Mouse (Mus musculus) megakaryocyte progenitor cell, adult 5-6 weeks (primary cell): ENCODE results near the gene Daam1. TPM values are rescaled to one million over a fixed set of nuclear protein-coding genes. Genes with fewer than 3 reads are reported as not detected.

ENCODE experiments used
- ATAC-seq: replicated peaks from 2 replicates; pipeline ENCODE4 v1.8.0; 2016; ENCODE audit warnings: mild to moderate bottlenecking, moderate TSS enrichment, inconsistent platforms; ENCODE audit not compliant: poor library complexity
- total RNA-seq, 2 experiments: library from RNA; stranded (forward) in 1 of 2; stranded (reverse) in 1 of 2; fragments of 157-497, 149-512 nt in 1 of 2; fragments of 200-1000 nt in 1 of 2; gene quantifications; 2 replicates each; pipeline versions ENCODE4 v1.2.3 to v1.2.4; 2015 to 2017

Gene Daam1
- total RNA-seq, 2 experiments from 2014 or later, result 17.5 to 17.9 TPM

DNA sequence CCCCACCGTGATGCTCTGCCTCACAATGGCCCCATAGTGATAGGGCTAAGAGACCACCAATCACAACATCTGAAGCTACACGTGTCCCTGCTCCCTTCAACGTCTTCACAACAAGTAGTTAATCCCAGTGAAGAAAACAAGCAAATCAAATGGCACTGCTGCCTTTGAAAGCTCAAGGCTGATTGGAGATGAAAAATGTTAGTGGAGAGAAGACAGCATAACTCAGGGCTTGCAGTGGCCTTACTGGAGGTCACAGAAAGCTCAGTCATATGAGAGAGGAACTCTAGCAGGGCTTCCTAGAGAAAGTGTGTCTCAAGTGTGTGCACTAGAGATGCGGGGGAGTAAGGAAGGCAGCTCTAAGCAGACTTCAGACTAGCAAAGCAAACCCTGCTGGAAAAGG, 131.7 kb downstream of the Daam1 start:
- no peak for ATAC-seq

DNA sequence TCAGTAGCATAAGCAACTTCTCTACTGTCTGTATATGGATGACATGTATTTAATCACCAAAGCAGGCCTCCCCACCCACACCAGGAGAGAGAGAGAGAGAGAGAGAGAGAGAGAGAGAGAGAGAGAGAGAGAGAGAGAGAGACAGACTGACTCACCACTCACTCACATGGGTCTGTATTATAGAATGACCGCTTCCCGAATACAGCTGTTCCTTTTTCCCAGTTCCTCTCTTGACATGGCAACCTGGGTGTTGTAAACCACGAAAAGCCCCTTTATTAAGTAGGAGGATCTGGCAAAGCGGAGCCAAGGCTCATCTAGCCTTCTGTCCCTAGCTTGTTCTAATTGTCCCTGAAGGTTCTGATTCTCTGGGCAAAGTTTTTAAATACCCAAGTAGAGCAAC, 137.7 kb downstream of the Daam1 start:
- peak; percentile 75 for ATAC-seq

DNA sequence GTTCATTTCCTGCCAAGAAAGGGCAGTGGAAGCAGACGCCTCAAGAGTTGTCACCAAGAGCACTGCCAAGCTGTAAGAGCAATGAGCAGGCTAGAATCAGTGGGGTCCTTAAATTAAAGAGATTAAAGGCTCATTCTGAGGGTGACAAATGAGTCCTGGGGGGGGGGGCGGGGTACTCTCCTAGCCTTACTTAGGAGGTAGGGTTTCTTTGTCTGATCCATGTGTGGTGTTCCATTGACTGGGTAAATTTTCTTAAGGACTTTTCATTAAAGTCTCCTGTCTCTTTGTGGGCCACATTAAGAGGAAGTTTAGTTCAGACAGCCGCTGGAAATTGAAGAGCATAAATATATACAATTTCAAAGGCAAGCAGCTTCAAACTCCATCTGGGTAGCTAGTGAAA, 138.1 kb downstream of the Daam1 start:
- ATAC-seq, result no peak

DNA sequence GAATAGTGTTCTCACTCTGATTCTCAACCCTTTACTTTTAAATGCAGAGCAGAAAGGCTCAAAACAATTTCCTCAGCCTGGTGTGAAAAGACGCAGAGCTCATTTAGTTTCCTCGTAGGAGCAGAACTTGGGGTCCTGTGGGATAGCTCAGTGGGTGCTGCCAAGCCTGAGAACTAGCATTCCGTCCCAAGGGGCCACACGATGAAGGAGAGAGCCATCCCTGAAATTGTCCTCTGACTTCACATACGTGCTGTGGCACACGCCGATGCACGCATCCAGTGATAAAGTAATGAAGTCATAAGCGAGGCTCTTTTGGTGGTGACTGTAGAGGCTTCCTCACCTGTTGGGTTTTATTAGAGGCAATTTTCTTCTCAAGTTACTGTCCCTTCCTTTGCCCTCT, 138.6 kb downstream of the Daam1 start:
- no peak for ATAC-seq

DNA sequence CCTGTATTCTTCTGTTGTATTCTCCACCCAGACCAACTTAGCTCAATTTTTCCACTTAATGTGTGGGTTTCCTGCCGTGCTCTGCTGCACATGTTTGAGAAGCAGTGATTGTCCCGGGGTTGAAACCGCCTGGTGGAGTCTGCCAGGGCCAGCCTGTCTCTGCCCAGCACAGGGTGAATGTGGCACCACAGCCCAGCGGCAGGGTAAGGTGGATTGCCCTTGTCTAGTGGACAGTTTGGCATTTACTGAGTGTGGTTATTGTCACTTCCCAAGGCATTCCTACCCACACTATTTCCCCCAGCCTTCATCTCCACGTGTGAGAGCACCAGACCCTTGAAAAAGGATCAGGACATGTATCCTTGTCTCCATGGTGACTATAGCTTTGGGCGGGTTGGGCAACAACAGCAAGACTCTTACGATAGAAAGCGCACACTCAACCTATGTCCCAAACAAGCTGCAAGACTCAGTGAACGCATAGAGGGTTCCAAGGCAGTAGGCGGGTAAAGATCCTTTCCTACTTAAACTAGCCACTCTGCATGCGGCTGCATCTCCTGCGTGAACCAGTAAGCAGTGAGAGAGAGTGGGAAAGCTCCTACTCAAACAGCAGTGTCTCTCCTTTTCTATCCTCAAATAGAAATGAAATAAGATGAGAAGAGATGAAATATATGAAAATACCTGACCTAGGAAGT, 139.2 kb downstream of the Daam1 start:
- no peak for ATAC-seq

DNA sequence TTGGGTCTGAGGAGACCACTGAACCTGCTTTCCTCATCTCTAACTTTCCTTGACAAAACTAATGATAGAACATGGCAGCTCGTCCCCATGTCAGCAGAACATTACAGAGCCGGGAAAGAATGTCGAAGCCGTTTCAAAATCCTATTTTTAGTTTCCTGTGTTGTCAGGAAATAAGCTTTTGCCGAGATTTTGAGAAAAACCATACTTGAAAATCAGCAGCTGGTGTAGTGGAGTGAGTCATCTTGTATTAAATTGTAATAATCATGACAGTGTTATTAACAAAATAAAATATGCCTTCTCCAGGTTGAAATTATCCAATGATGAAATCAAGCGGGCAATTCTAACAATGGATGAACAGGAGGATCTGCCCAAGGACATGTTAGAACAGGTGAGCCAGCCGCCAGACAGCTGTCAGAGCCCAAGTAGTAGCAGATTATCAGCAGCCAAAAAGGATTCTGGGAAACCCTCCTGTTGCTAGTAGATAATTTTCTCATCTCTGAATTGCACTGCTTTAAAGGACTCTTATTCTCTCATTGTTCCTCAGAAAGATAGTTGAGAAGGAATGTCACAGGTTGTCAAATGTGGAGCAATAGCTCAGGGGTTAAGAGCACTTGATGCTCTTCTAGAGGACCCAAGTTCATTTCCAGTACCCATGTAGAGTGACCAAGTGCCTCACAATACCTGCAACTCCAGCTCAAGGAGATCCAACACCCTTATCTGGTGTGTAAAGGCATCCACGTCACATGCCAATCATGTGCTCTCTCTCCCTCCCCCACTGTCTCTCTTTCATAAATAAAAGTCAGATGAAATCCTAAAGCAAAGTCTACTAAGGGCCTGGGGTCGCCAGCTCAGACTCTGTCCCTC, 140.1 kb downstream of the Daam1 start:
- peak; percentile 27 for ATAC-seq

DNA sequence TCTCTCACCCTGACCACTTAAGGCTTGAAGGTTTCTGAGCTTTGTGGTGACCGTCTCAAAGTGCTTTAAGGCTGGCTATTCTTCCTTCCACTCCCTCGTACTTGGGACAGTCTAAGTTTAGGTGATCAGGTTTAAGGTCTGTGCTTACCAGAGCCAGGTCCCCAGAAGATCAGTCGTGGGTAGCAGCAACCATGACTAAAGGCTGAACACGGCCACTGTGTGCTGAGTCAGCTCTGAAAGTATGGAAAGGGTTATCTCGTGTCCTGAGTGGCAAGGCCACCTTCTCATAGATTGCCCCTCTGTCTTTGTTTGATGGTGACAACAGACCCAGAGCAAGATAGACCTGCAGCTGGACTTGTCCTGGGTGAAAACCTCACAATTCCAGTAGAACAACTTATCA, 141.2 kb downstream of the Daam1 start:
- no peak for ATAC-seq

DNA sequence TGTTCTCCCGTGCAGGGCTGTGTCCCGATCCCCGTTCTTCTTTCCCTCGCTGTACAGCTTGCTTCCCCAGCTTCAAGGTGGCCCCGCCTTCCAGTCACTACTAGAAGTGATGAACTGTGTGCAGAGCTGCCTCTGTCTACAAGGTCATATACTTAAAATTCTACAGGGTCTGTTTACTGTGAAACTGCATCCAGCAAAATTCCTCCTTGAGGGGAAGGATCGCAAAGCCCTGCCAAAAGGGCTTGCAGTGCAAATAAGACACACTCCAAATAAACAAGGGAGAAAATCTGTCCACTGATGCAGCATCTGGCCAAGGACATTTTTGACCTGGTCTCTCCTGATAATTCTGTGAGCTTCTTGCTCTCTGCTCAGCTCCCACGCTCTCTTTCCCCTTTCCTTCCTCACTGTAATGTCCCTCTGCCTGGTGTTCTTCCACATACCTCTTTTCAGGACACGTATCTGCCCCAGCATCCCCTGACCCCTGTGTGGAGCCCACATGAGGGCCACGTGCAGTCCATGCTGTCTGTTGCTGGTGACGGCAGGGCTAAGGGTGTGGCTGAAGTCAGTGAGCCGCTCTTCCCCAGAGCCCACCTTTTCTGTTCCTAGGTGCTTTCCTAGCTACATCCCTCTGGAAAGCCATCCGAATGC, 141.9 kb downstream of the Daam1 start:
- no peak for ATAC-seq

DNA sequence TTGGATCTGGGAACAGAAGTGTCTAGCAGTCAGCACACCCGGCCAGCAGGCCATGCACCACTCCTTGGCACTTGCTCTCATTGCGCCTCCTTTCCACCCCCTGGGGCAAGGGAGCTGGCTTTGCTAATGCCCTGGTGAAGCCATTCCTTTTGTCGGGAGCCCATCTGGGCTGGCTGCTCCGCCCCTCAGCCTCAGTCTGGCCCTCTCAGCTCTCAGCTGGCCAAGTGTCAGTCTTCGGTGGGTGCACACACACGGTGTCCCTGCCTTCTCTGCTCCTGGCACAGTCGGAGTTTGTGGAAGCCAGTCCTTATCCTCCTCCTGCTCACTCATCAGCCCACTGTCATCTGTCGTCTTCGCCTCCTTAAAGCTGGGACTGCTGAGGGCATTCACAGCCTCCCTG, 142.7 kb downstream of the Daam1 start:
- no peak for ATAC-seq

DNA sequence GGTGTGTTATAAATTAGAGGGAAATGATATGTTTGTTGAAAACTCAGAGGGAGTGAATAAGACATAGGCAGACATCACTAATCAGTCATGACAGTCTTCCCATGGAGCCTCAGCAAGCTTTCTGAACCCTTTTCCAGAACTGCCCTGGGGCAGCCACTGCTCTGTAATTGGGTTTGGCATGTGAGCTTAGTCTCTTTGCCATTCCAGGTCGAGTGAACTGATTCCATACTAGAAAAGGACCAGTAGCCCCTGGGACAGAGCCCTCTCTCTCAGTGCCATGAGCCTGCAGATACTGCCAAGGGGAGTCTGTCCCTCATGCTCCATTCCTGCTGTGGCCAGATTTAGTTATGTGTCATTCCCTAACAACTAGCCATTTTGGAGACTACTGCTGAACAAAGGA, 144.7 kb downstream of the Daam1 start:
- ATAC-seq, result no peak

DNA sequence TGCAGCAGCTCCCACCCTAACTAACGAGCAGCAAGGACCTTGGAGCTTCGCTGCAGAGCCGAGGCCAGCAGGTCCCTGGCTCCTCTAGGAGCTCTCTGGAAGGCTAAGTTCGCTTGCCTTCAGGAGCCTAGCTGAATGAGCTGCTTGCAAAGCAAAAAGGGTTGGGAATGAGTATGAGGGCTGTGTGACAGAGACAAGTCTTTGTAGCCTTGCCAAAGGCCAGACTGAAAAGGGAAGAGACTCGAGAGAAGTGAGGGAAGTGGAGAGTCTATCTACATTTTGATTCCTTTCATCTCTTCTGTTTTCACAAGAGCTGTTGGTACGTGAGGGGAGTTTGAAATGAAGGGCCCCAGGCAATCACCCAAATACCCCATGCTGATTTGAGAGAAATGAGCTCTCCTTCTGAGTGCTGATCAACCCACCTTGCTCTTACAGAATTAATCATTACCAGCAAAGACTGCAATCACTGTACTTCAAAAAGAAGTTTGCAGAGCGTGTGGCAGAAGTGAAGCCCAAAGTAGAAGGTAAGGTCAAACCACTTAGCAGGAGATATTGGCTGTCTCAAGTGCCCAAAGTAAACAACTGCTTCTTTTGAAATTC, 145.6 kb downstream of the Daam1 start:
- no peak for ATAC-seq

DNA sequence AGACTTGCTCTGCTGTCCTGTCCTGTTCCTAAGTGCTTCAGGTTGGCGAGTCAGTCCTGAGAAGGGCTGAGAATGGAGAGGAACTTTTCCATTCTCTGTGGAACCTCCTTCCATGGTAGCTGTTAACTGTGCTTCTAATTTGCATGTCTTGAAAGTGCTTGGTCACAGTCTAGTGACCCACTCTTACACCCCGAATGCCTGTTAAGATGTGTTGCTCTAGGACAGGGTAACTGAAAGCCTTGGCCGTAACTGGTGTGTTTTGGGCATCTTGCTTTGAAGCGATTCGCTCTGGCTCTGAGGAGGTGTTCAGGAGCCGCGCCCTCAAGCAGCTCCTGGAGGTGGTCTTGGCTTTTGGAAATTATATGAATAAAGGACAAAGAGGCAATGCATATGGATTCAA, 146.5 kb downstream of the Daam1 start:
- no peak for ATAC-seq

DNA sequence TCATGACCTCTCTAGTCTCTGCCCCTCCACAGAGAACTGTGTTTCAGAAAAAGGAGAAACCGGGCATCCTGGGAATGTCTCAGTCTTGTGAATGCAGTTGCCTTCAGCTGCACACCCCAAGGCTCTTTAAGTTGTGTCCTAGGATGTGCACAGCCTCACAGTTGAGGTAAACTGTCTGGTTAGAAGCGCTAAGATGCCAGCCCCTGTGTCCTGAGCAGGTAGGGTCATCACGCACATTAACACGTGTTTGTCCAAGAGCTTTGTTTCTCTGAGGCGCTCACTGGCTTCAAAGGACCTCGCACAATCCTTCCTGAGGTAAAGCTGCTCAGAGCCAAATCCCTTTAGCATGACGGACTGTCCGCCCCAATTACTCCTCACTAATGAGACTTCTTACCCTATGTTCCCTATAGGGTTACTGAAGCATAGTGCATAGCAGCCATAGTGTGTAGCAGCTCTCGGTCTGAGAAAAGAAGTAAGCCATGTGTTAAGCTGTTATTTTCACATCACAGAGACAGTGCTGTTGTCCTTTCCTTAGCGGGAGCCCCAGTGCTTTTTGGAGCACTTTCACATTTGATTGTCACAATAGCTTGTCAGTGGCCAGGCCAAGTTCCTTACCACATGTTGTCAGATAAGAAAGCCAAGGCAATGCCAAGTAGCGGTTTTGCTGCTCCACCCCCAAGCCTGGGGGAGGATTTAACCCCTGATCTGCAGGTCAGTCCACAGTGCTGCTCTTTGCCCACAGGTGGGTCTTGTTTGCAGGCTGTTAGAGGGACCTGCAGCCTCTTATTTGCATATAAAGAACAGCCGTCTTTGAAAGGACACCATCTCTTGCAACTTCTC, 147.9 kb downstream of the Daam1 start:
- ATAC-seq, result peak; percentile 82

DNA sequence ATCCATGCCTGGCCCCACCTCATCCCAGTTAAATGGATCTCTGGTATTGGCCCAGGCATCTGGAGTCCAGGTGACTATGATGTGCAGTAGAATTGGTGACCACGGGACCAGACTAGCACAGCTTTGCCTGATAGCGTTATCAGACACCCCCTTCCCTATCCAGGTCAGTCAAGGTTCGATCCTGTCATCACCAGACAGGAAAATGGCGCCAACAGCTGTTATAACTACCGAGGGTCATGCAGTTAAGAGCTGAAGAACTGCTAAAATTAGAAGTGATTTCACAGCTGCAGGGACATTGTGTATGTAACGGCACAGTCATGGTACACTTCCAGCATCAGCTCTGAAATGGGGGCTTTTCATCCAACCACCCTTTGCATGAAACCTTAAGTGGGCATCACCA, 149.3 kb downstream of the Daam1 start:
- no peak for ATAC-seq

DNA sequence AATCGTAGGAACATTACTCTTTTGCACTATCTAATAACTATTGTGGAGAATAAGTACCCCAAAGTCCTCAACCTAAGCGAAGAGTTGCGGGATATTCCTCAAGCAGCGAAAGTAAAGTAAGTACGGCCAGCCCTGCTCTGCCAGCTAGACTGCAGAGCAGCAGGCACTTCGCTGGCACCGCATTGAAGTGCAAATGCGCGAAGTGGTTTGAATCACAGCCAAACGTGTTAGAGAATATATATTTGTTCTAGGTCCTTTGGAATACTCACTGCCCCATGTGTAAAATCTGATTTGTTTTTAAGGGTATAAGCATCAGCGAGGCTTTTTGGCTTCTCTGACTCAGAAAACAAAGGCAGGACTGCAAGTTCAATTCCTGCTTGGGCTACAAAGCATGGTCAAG, 149.9 kb downstream of the Daam1 start:
- ATAC-seq, result no peak

DNA sequence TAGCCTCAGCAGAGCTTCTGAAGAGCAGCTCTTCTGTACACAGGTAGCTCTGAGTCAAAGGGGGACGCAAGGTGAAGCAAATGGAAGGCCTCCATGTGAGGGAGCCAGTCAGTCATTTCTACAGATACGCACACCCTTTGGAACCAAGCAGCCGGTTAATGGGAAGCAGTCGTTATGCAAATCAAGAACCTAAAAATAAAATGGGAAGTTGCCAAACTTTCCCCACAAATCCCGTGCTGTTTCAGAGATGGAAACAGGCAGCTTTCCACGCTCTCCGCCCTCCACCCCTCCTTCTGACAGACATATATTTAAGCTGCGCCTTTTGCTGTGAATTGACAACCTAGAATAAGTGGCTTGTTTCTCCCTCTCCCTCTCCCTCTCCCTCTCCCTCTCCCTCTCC, 150.4 kb downstream of the Daam1 start:
- peak; percentile 49 for ATAC-seq

DNA sequence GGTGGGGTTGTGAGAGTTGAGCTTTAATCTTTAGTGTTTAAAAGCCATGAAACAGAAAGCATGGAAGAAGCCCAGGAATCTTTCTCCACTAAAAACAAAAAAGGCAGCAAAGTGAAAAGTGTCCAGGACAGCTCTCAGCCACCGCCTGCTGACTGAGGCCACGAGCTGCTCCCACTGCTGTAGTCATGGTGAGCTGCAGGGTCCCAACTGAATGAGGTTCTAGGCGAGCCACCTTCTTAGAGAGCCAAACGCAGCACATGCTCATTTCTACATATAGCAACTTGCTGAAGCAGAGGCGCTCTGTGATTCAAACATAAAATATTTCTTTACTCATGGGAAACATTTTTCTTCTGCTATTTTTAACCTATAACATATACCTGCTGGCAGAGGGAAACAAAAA, 150.9 kb downstream of the Daam1 start:
- ATAC-seq, result no peak

DNA sequence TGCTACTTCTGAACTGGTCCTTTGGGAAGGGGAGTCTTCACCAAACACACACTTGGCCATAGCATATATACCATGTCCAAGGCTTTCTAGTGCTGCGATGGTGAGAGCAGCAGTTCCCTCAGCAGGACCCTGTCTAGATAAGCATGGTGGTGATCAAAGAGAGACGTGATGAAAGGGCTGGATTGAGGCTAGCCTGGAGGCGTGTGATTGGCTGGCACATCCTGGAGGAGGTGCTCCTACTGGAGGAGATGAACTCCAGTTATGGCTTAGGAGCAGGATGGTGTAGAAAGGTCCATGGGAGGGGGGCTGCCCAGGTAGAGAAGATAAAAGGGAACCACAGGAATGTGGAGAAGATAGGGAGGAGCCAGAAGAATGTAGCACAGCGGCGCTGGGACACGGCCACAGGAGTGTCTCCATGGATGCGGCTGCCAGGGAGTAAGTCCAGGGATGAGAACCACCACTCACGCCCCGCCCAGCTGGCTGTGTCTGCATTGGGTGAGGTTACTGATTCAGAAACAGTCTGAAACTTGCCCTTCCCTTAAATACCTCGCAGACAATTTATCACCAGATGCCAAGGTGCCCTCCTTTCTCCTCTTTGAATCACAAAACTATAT, 152.3 kb downstream of the Daam1 start:
- no peak for ATAC-seq

DNA sequence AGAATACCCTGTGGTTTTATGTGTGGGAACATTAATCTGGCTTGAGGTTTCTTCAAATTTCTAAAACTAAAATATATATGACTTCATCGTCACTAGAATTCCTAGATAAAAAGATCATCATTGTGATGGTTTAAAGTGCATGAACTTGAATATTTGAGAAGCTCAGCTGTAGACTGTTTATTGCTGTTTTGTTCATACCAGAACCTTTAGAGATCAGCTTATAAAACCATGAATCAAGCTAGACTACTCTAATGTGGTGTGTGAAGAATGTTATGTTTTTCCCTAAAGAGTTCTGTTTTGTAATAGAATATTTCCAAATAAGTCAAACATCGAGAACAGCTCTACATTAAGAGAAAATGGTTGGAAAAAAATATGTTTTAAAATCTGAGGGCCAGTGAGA, 156.3 kb downstream of the Daam1 start:
- ATAC-seq, result no peak

DNA sequence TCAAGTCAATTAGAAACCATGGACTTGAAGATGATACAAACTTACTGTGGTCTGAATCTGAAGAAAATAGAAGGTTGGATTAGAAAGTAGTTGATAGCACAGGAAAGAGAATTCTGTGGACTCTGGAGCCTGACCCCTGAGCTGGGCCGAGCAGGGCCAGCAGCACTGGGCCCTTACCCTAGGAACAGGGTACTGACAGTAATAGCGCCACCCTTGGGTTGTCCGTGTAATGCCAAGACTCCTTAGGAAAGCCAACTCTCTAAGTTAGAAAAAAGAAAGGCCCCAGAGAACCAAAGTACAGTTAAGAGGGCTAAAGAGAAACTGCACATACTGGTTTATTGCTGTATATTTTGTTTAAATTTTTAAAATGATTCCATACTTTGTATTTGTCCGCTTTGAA, 157.0 kb downstream of the Daam1 start:
- ATAC-seq, result no peak
